Mouse (Mus musculus) kidney, embryonic 16.5 days (tissue): ENCODE measurements around the gene Ptger1. TPM values are rescaled to one million over a fixed set of nuclear protein-coding genes. Genes with fewer than 3 reads are reported as not detected.
A peak's percentile ranks its signal among the peaks of the same experiment; 100 is the strongest.

Source experiments
- ATAC-seq: fragments of 200-750 bp; cut with Nextera tagmentation; 2 replicates; pipeline ENCODE4 v1.8.0; 2017; ENCODE audit warnings: moderate TSS enrichment; ENCODE audit not compliant: low FRiP score, low TSS enrichment
- H3K27ac ChIP-seq: fragments of 300-500 bp; sonication (generic); 2 replicates; pipeline ENCODE4 v1.5.1; 2014; ENCODE audit warnings: low read length
- H3K27me3 ChIP-seq: fragments of 300-500 bp; sonication (generic); 2 replicates; pipeline ENCODE4 v1.6.1; 2014; ENCODE audit warnings: low read length, control low read depth, mixed read lengths; ENCODE audit not compliant: insufficient read depth
- H3K36me3 ChIP-seq: fragments of 300-500 bp; sonication (generic); 2 replicates; pipeline ENCODE4 v1.6.1; 2014; ENCODE audit warnings: low read length, control low read depth, mixed read lengths; ENCODE audit not compliant: insufficient read depth
- H3K4me1 ChIP-seq: fragments of 300-500 bp; sonication (generic); 2 replicates; pipeline ENCODE4 v1.6.1; 2014; ENCODE audit warnings: low read length, control low read depth, mixed read lengths; ENCODE audit not compliant: insufficient read depth
- H3K4me2 ChIP-seq: fragments of 300-500 bp; sonication (generic); replicated peaks from 2 replicates; pipeline ENCODE4 v1.6.1; 2014; ENCODE audit warnings: low read depth, low read length
- H3K4me3 ChIP-seq: fragments of 300-500 bp; sonication (generic); 2 replicates; pipeline ENCODE4 v1.5.1; 2014; ENCODE audit warnings: mild to moderate bottlenecking, low read length
- H3K9ac ChIP-seq: fragments of 300-500 bp; sonication (generic); replicated peaks from 2 replicates; pipeline ENCODE4 v1.6.1; 2014; ENCODE audit warnings: low read length
- H3K9me3 ChIP-seq: fragments of 300-500 bp; sonication (generic); 2 replicates; pipeline ENCODE4 v1.6.1; 2016; ENCODE audit warnings: low read length, control low read depth
- WGBS: fragments of 180-500 bp; shearing (Covaris S2); extraction: QIAGEN DNeasy Blood & Tissue Kit; methylation state at CpG from one replicate; pipeline ENCODE4 v1.1.7; 2014; 5-methylcytosine and 5-hydroxymethylcytosine counted together
- polyA plus RNA-seq: library from polyadenylated mRNA; unstranded; fragments of >200 nt; fragmentation: Nextera tagmentation; extraction: Ambion mirVana; gene quantifications from 2 replicates; pipeline ENCODE4 v1.2.1, GENCODE M21; 2015

The Ptger1 gene
- polyA plus RNA-seq, 1 experiment from 2014 or later: 4.0 TPM

GRCm38 (mm10) chr8:83693609-83694236 lies 27.2 kb downstream of the Ptger1 start:
- Histone ChIP-seq H3K4me3 (no peak overlapping the region), H3K27me3 (no peaks in the 10 kb centered on the region), H3K4me2 (no peak overlapping the region), H3K36me3 (peaks cover 27% of the 10 kb centered on the region), H3K9ac (no peak overlapping the region), H3K9me3 (no peaks in the 10 kb centered on the region), H3K27ac (peak overlapping the region; percentile 45; the same call in 1 of the 2 replicates), H3K4me1 (peaks cover 40% of the 10 kb centered on the region)
- ATAC-seq: no peak
- 68% methylated on average over 10 of the region's 10 CpGs for WGBS

- ATAC-seq: peak; percentile 20
- peak overlapping the region; percentile 45; the same call in 1 of the 2 replicates for H3K27ac ChIP-seq
- peaks cover 43% of the 10 kb centered on the region for H3K4me1 ChIP-seq
- H3K27me3 ChIP-seq: no peaks in the 10 kb centered on the region
- 72% methylated on average over 11 of the region's 11 CpGs for WGBS
- no peak overlapping the region for H3K4me3 ChIP-seq
- H3K36me3 ChIP-seq: peaks cover 26% of the 10 kb centered on the region
- no peaks in the 10 kb centered on the region for H3K9me3 ChIP-seq
- H3K4me2 ChIP-seq: no peak overlapping the region
- H3K9ac ChIP-seq: no peak overlapping the region
Measured at GRCm38 (mm10) chr8:83694369-83695160, 28.1 kb downstream of the Ptger1 start.

GRCm38 (mm10) chr8:83695351-83696106 lies 29.1 kb downstream of the Ptger1 start:
- H3K36me3 ChIP-seq: peaks cover 21% of the 10 kb centered on the region
- ATAC-seq: no peak
- no peak overlapping the region for H3K4me2 ChIP-seq
- H3K27me3 ChIP-seq: no peaks in the 10 kb centered on the region
- no peak overlapping the region for H3K4me3 ChIP-seq
- 84% methylated on average over 9 of the region's 17 CpGs for WGBS
- H3K9ac ChIP-seq: no peak overlapping the region
- H3K27ac ChIP-seq: peak overlapping the region; percentile 12; the same call in 1 of the 2 replicates
- H3K9me3 ChIP-seq: no peaks in the 10 kb centered on the region
- peaks cover 52% of the 10 kb centered on the region for H3K4me1 ChIP-seq

GRCm38 (mm10) chr8:83697374-83698220 lies 31.1 kb downstream of the Ptger1 start:
- H3K27ac ChIP-seq: peak overlapping the region; percentile 92
- 29% methylated on average over 19 of the region's 19 CpGs for WGBS
- peak overlapping the region; percentile 75 for H3K4me3 ChIP-seq
- peak overlapping the region; percentile 95 for H3K9ac ChIP-seq
- H3K36me3 ChIP-seq: peaks cover under 1% of the 10 kb centered on the region; the same call in 1 of the 2 replicates
- H3K27me3 ChIP-seq: no peaks in the 10 kb centered on the region
- H3K9me3 ChIP-seq: 0 out of 2 replicates have a peak, but pooled peaks cover 3% of the 10 kb centered on the region
- no peak for ATAC-seq
- H3K4me2 ChIP-seq: peak overlapping the region; percentile 92
- H3K4me1 ChIP-seq: peaks cover 52% of the 10 kb centered on the region

GRCm38 (mm10) chr8:83698291-83698660 lies 31.8 kb downstream of the Ptger1 start:
- Histone ChIP-seq H3K9me3 (0 out of 2 replicates have a peak, but pooled peaks cover 3% of the 10 kb centered on the region), H3K36me3 (no peaks in the 10 kb centered on the region), H3K9ac (peak overlapping the region; percentile 95), H3K27me3 (no peaks in the 10 kb centered on the region), H3K4me2 (peak overlapping the region; percentile 92), H3K4me3 (peak overlapping the region; percentile 75), H3K27ac (peak overlapping the region; percentile 92), H3K4me1 (peaks cover 52% of the 10 kb centered on the region)
- peak; percentile 24 for ATAC-seq
- WGBS: under 1% methylated on average over 15 of the region's 15 CpGs

- peak within 1 kb of the TSS; percentile 95 for H3K9ac ChIP-seq
- peak within 1 kb of the TSS; percentile 75 for H3K4me3 ChIP-seq
- peak; percentile 93 for ATAC-seq
- H3K27ac ChIP-seq: peak within 1 kb of the TSS; percentile 92
- peaks cover 48% of the 10 kb centered on the region for H3K4me1 ChIP-seq
- H3K36me3 ChIP-seq: no peaks in the 10 kb centered on the region
- no peaks in the 10 kb centered on the region for H3K27me3 ChIP-seq
- H3K4me2 ChIP-seq: peak within 1 kb of the TSS; percentile 92
- 0 out of 2 replicates have a peak, but pooled peaks cover 3% of the 10 kb centered on the region for H3K9me3 ChIP-seq
- WGBS: 0% methylated on average over 70 of the region's 85 CpGs
Measured at GRCm38 (mm10) chr8:83698661-83699453, 32.4 kb downstream of the Ptger1 start, which contains the start of gene Pkn1. Gene Pkn1 (minus strand): TSS chr8:83699179.

GRCm38 (mm10) chr8:83699566-83699965 lies 33.1 kb downstream of the Ptger1 start:
- whole genome bisulfite sequencing: 6% methylated on average over 9 of the region's 9 CpGs
- H3K4me3 ChIP-seq: peak overlapping the region; percentile 75
- 0 out of 2 replicates have a peak, but pooled peaks cover 3% of the 10 kb centered on the region for H3K9me3 ChIP-seq
- ATAC-seq: no peak
- H3K36me3 ChIP-seq: no peaks in the 10 kb centered on the region
- peak overlapping the region; percentile 92 for H3K27ac ChIP-seq
- H3K27me3 ChIP-seq: no peaks in the 10 kb centered on the region
- H3K4me2 ChIP-seq: peak overlapping the region; percentile 92
- peak overlapping the region; percentile 95 for H3K9ac ChIP-seq
- H3K4me1 ChIP-seq: peaks cover 42% of the 10 kb centered on the region

- no peak for ATAC-seq
- no peaks in the 10 kb centered on the region for H3K36me3 ChIP-seq
- WGBS: 75% methylated on average over 9 of the region's 9 CpGs
- H3K4me3 ChIP-seq: no peak overlapping the region
- H3K4me2 ChIP-seq: no peak overlapping the region
- 0 out of 2 replicates have a peak, but pooled peaks cover 3% of the 10 kb centered on the region for H3K9me3 ChIP-seq
- peaks cover 33% of the 10 kb centered on the region for H3K4me1 ChIP-seq
- no peak overlapping the region for H3K27ac ChIP-seq
- no peak overlapping the region for H3K9ac ChIP-seq
- no peaks in the 10 kb centered on the region for H3K27me3 ChIP-seq
Measured at GRCm38 (mm10) chr8:83700423-83701085, 34.1 kb downstream of the Ptger1 start.
